Mouse (Mus musculus): ENCODE results near the gene Actr2. TPM values are rescaled to one million over a fixed set of nuclear protein-coding genes. Genes with fewer than 3 reads are reported as not detected.

Actr2 gene
- polyA plus RNA-seq, 2 experiments = 62.6 to 64.4 TPM

DNA sequence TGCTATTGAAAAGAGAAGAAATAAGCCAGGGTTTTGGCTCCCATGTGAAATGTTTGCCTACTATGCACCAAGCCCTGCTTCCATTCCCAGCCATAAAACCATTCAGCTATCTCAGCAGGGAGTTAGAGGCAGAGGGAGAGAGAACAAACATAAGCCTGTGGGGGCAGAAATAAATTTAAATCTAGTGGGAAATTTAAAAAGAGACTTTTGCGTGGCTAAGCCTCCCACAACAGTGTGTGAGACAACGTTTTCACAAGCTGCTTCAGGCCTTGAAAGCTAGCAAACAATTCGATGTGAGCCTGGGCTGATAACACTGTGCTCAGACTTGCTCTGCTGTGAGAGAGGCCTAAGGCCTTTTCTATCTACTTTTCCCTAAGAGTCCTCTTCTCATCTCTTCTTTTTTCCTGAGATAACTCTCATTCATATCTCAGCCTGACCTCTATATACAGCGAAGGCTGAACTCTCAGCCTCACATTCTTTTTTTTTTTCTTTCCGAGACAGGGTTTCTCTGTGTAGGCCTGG, 3.4 kb upstream of the Actr2 start:
- Histone ChIP-seq H3K9me3 (ENCODE audit: control insufficient read depth, low read length) (no peaks in the 10 kb centered on the region), H3K36me3 (ENCODE audit: control insufficient read depth, insufficient read depth, low read length) (no peaks in the 10 kb centered on the region), H3K9ac (ENCODE audit: low read depth, low read length, severe bottlenecking) (no peak overlapping the region), H3K4me3 (replicated peaks; ENCODE audit: low read length) (no peak overlapping the region), H3K27ac (replicated peaks; ENCODE audit: low read depth, low read length) (no peak overlapping the region), H3K4me1 (ENCODE audit: control insufficient read depth, insufficient read depth, low read length) (peaks cover 6% of the 10 kb centered on the region), H3K4me2 (replicated peaks; ENCODE audit: low read depth, low read length, severe bottlenecking) (no peak overlapping the region), H3K27me3 (ENCODE audit: control insufficient read depth, insufficient read depth, low read length) (no peaks in the 10 kb centered on the region)
- WGBS = 77% methylated on average over 5 of the region's 5 CpGs
- DNase-seq (ENCODE audit: low spot score) (no peak), ATAC-seq (ENCODE audit: low FRiP score, low read depth) (no peak)
- no peak for TF ChIP-seq POLR2A (IDR thresholded peaks at IDR 0.05; ENCODE audit: borderline replicate concordance, extremely low read depth, insufficient read depth, insufficient read length)

DNA sequence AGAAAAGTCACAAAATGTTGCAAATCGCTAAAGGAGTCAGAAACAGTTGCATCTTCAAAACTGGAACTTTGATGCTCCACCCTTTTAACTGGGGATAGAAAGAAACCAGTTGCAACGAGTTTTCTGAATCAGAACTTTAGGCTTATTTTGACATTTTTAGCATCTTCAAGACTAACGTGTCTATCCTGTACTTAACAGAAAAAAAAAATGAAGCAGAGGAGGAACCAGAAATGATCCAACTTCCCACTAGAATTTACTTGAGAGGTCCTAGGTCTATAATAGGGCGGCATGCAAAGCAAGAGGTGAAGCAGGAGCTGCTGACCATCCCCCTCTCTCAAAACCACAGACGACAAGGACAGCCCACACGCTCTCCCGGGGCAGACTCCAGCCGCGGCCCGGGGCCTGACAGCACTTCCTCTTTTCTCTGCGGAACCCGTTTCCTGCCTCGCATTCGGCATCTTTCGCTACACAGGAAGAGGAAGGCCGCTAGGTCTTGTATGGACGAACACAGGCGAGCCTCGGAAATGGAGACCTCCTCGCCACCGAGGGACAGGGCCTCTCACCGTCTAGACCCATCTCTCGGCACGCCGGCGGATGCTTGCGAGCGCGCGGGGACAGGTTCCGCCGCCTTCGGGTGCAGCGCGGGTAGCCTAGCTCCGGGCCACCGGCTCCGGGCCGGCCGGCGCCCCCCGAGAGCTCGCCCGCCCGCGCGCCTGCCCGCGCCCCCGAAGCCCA, 540 bp downstream of the Actr2 start:
- DNase-seq (ENCODE audit: low spot score) = peak; percentile 71
- WGBS = 2% methylated on average over 46 of the region's 50 CpGs
- Histone ChIP-seq H3K4me2 (replicated peaks; ENCODE audit: low read depth, low read length, severe bottlenecking) (peak overlapping the region; percentile 55), H3K9ac (ENCODE audit: low read depth, low read length, severe bottlenecking) (peak overlapping the region; percentile 85), H3K4me3 (replicated peaks; ENCODE audit: low read length) (peak overlapping the region; percentile 85), H3K27ac (replicated peaks; ENCODE audit: low read depth, low read length) (peak overlapping the region; percentile 89), H3K27me3 (ENCODE audit: control insufficient read depth, insufficient read depth, low read length) (no peaks in the 10 kb centered on the region), H3K36me3 (ENCODE audit: control insufficient read depth, insufficient read depth, low read length) (peaks cover 4% of the 10 kb centered on the region; the same call in 1 of the 2 replicates), H3K4me1 (ENCODE audit: control insufficient read depth, insufficient read depth, low read length) (peaks cover 7% of the 10 kb centered on the region), H3K9me3 (ENCODE audit: control insufficient read depth, low read length) (no peaks in the 10 kb centered on the region)
- peak; percentile 71 for ATAC-seq (ENCODE audit: low FRiP score, low read depth)
- TF ChIP-seq POLR2A (IDR thresholded peaks at IDR 0.05; ENCODE audit: borderline replicate concordance, extremely low read depth, insufficient read depth, insufficient read length) = no peak; the same call in 1 of the 2 replicates

DNA sequence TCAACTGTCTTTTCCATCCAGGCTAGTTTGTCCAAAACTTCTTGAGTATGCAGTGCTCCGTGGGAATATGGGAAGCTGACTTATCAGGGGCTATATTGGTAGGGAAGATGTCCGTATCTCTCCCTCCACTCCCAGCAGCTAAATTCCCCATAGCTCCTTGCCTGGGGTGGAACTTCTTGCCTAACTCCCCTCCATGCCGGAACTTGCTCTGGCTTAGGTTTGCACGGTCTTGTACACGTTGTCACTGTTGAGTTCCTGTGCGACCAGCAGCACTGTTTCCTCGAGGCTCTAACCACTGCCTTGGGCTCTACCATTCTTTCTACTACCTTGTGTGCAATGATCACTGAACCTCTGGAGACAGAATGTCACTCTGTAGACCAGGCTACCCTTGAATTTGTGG, 4.6 kb downstream of the Actr2 start:
- WGBS = 86% methylated on average over 7 of the region's 7 CpGs
- Histone ChIP-seq H3K27ac (replicated peaks; ENCODE audit: low read depth, low read length) (no peak overlapping the region), H3K4me2 (replicated peaks; ENCODE audit: low read depth, low read length, severe bottlenecking) (no peak overlapping the region), H3K4me3 (replicated peaks; ENCODE audit: low read length) (no peak overlapping the region), H3K27me3 (ENCODE audit: control insufficient read depth, insufficient read depth, low read length) (no peaks in the 10 kb centered on the region), H3K9me3 (ENCODE audit: control insufficient read depth, low read length) (no peaks in the 10 kb centered on the region), H3K4me1 (ENCODE audit: control insufficient read depth, insufficient read depth, low read length) (peaks cover 7% of the 10 kb centered on the region), H3K9ac (ENCODE audit: low read depth, low read length, severe bottlenecking) (no peak overlapping the region), H3K36me3 (ENCODE audit: control insufficient read depth, insufficient read depth, low read length) (peaks cover 4% of the 10 kb centered on the region; the same call in 1 of the 2 replicates)
- ATAC-seq (ENCODE audit: low FRiP score, low read depth) (no peak), DNase-seq (ENCODE audit: low spot score) (no peak)
- no peak for TF ChIP-seq POLR2A (IDR thresholded peaks at IDR 0.05; ENCODE audit: borderline replicate concordance, extremely low read depth, insufficient read depth, insufficient read length)

DNA sequence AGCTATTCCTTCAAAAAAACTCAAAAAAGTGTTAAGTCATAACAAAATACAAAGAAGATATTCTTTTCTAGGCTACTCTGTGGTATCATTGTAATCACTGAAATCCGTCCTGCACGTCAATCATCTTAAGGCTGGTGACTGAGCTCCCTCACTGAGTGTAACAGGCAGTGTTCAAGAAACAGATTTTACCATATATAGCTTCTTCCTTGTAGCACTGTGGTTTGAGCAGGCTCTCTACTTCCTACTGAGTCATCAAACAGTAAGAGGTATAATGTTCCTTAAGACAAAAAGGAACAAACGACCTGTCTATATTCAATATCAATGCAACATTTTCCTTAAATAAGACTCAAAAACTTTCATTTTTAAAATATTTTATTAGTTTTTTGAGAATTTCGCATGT, 5.0 kb downstream of the Actr2 start:
- Histone ChIP-seq H3K36me3 (ENCODE audit: control insufficient read depth, insufficient read depth, low read length) (peaks cover 4% of the 10 kb centered on the region; the same call in 1 of the 2 replicates), H3K9me3 (ENCODE audit: control insufficient read depth, low read length) (no peaks in the 10 kb centered on the region), H3K9ac (ENCODE audit: low read depth, low read length, severe bottlenecking) (no peak overlapping the region), H3K4me3 (replicated peaks; ENCODE audit: low read length) (no peak overlapping the region), H3K4me2 (replicated peaks; ENCODE audit: low read depth, low read length, severe bottlenecking) (no peak overlapping the region), H3K27ac (replicated peaks; ENCODE audit: low read depth, low read length) (no peak overlapping the region), H3K27me3 (ENCODE audit: control insufficient read depth, insufficient read depth, low read length) (no peaks in the 10 kb centered on the region), H3K4me1 (ENCODE audit: control insufficient read depth, insufficient read depth, low read length) (peaks cover 7% of the 10 kb centered on the region)
- 96% methylated on average over 4 of the region's 4 CpGs for WGBS
- no peak for TF ChIP-seq POLR2A (IDR thresholded peaks at IDR 0.05; ENCODE audit: borderline replicate concordance, extremely low read depth, insufficient read depth, insufficient read length)
- DNase-seq (ENCODE audit: low spot score) = no peak
- ATAC-seq (ENCODE audit: low FRiP score, low read depth) = no peak

DNA sequence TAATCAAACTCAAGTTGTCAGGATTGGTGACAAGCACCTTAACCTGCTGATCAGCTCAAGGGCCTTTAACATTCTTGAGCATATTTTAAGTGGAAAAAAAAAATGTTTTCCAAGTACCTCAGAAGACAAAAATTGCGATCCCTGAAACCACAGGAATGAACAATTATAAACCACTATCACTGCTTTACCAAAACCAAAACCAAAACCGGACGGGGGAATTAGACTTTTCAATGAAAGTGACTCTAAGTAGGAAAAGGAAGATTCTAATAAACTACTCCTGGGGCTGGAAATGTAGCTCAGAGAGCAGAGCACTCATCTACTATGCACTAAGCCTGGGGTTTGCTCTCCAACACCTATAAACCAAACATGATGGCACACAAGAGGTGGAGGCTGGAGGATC, 5.8 kb downstream of the Actr2 start:
- H3K36me3 ChIP-seq (ENCODE audit: control insufficient read depth, insufficient read depth, low read length) = peaks cover 4% of the 10 kb centered on the region; the same call in 1 of the 2 replicates
- H3K27ac ChIP-seq (replicated peaks; ENCODE audit: low read depth, low read length) = no peak overlapping the region
- no peak for ATAC-seq (ENCODE audit: low FRiP score, low read depth)
- no peak for DNase-seq (ENCODE audit: low spot score)
- H3K4me1 ChIP-seq (ENCODE audit: control insufficient read depth, insufficient read depth, low read length) = peaks cover 7% of the 10 kb centered on the region
- H3K4me3 ChIP-seq (replicated peaks; ENCODE audit: low read length) = no peak overlapping the region
- H3K9me3 ChIP-seq (ENCODE audit: control insufficient read depth, low read length) = no peaks in the 10 kb centered on the region
- WGBS = 86% methylated on average over 3 of the region's 3 CpGs
- no peak for TF ChIP-seq POLR2A (IDR thresholded peaks at IDR 0.05; ENCODE audit: borderline replicate concordance, extremely low read depth, insufficient read depth, insufficient read length)
- no peak overlapping the region for H3K9ac ChIP-seq (ENCODE audit: low read depth, low read length, severe bottlenecking)
- no peaks in the 10 kb centered on the region for H3K27me3 ChIP-seq (ENCODE audit: control insufficient read depth, insufficient read depth, low read length)
- H3K4me2 ChIP-seq (replicated peaks; ENCODE audit: low read depth, low read length, severe bottlenecking) = no peak overlapping the region

Data from limb, embryonic 14.5 days (tissue).